Mouse (Mus musculus) T-cell, adult 2 months (primary cell): Measurements from ENCODE around the gene Ear6.
A peak's percentile ranks its signal among the peaks of the same experiment; 100 is the strongest.

ENCODE experiments used
- DNase-seq: peaks from one replicate; pipeline ENCODE4 v3.0.0; 2022; ENCODE audit warnings: low spot score

Ear6 gene

DNA sequence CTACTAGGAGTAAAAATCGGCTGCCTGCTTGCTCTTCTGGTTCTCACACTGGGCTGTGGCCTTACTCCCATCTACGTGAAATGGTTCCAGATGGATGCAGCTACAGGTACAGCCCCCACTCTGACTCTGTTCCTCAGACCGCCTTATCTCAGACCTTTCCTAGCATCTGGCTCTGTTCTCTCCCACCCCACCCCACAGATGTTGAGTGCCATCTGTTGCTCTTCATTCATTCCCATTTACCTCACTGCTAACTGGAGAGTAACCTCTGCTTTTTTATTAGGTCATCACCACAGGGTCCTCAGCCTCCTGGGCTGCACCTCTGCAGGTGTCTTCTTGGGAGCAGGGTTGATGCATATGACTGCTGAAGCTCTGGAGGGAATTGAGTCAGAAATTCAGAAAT is 40.3 kb downstream of the Ear6 start:
- no peak for DNase-seq

DNA sequence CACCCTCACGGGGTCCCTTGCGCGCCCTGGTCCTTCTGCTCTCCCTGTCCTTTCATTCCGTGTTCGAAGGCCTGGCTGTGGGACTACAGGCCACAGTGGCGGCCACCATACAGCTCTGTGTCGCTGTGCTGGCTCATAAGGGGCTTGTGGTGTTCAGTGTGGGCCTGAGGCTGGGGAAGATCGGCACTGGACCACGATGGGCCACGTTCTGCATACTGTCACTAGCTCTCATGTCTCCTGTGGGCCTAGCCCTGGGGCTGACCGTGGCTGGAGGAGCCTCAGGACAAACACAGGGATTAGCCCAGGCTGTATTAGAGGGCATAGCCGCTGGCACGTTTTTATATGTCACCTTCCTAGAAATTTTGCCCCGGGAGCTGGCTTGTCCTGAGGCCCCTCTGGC is 41.6 kb downstream of the Ear6 start:
- no peak for DNase-seq

DNA sequence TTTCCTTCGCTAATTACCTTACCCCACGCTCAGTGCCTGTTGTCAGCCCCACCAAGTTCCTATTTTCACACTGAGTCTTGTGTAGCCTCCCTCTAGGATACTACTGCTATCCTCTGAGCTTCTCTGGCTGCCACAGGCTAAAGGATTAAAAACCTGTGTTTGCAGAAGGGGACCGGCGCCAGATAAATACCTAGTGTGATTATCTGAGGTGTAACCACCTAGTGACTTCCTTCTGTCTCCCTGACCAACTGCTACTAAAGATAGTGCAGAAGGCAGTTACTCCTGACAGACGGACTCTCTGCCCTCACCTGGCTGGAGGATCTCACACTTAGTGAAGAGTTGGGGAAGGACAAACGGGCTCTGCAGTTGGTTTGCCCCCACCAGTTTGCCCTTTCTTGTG is 42.5 kb downstream of the Ear6 start:
- DNase-seq, result no peak

DNA sequence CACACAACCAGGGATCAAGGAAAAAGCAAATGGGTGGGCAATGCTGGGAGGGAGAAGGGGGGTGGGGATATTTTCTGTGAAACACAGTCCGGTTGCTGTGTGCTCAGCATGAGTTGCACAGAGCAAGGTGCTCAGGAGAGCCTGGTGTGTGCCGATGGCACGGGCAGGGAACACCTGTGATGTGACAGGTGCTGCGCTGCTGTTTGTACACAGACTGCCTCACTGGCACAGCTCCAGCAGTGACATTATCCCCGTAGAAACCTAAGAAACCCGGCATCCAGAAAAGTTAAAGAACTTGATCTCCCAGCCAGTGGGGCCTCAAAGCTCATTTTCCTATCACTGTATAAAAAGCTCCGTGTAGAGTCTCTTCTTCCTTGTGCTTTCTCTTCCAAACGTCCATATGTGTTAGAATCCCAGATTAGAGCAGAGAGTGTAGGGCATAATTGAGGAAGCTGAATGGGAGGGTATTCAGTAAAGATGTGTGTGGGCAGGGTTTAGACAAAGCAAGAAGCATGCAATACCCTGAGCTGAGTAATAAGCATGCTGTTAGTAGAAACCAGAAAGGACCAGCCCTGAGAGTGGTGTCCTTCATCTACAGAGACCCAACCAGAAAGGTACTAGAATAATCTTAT is 43.2 kb downstream of the Ear6 start:
- no peak for DNase-seq

DNA sequence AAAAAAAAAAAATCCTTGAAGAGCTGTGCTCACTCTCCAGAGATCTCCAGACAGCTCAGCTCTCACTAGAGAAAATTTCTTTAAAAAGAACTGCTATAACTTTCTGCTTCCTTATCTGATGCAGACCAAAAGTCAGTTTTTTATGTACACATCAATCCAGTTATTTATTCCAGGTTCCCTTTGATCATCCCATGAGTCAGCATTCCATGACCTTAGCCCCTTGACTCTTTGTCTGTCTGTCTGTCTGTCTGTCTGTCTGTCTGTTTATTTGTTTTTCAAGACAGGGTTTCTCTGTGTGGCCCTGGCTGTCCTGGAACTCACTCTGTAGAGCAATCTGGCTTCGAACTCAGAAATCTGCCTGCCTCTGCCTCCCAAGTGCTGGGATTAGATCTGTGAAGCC is 45.9 kb downstream of the Ear6 start:
- DNase-seq, result no peak

DNA sequence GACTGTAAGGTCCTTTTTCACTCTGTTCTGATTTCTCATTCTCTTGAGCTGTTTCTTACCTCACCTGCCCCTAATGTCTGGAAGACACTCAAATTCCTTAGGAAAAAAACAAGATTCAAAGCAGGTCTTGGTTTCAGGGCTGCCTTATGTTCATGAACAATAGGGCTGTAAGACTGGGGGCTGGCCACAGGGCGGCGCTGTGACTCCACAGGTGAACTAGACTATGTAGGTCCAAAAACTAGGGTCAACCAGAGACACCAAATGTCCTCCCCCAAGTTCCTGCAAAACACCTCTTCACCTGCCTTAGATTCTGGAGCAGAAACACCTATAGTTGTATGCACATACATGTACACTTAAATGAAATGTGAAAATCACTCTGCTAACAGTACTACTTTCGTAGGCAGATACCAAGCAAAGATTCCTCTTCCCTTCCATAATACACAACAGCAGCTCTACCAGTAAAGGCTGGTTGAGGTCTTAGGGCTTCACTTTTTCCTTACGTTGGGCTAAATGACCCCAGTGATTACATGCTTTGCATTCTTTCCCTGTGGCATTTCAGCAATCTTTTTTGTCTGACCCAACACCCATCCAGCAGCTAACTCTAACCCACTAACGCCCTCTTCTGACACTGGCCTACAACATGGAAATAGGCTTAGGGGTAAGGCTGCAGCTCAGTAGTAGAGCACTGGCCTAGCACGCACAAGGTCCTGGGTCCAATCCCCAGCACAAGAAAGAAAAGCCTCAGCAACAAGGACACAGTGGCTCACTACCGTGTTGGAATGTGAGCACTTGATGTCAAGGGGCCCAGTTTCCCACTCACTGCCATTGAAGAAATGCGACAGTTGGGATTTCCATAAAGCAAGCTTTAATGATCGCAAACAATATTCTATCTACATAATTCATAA is 49.6 kb downstream of the Ear6 start:
- peak; percentile 66 for DNase-seq

DNA sequence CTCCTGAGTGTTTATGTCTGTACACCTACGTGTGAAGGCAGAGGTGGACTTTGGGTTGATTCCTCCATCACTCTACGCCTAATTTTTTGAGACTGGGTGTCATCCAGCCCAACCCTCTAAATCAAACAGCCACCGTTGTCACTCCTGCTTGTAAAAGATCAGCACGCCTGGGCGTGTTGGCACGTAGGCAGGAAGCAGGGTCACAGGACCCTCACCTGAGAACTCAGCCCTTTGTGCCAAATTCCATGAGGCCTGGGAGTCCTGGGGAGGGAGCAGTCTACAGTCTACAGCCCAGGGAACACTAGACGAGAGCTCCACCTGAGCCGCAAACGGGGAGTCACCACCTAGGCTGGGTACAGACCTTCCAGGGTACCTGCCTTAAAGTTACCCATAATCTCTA is 50.3 kb downstream of the Ear6 start:
- no peak for DNase-seq
